Mouse (Mus musculus): ENCODE data around the gene Brip1. TPM values are rescaled to one million over a fixed set of nuclear protein-coding genes. Genes with fewer than 3 reads are reported as not detected.

Gene Brip1
- polyA plus RNA-seq, 1 experiment = 0.16 TPM

DNA sequence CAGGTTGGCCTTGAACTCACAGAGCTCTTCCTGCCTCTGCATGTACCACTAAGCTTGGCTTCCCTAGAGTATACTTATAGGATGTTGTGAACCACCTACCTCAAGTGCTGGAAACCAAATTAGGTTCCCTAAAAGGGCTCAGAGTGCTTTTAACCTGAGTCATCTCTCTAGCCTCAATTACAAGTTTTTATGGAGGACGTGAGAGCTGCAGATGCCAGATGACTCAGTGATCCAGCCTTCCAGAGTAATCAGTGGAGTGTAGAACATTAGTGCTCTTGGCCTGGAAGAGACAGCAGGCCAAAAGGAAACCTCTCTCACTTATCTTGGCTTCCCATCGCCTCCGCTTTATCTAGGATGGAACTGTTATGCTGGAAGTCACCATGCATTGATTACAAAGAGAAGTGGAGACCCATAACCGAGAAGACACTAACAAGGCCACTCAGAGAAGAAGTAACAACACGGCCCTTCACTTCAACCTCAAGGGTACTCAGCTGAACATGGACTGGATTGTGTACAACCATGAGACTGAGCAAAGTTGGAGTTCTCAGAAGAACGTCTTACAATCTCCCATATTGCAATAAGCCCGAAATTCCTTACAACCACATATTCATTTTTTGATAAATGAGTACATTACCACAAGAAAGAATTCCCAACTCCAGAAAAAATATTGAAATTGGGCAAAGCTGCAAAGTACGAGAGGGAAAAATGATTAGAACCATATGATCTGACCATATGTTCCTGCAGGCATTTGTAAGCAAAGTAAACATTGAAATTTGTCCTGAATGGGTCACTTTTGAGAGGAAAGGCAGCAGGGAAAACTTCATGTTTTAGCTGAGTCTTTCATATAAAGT, 150.3 kb downstream of the Brip1 start:
- H3K4me1 ChIP-seq = no peaks in the 10 kb centered on the region
- H3K36me3 ChIP-seq (replicated peaks; ENCODE audit: low read length) = no peaks in the 10 kb centered on the region
- no peaks in the 10 kb centered on the region for H3K9me3 ChIP-seq
- H3K27me3 ChIP-seq (replicated peaks) = no peaks in the 10 kb centered on the region
- H3K4me3 ChIP-seq (replicated peaks) = no peak overlapping the region
- no peak for TF ChIP-seq GATA1 (IDR thresholded peaks at IDR 0.05; ENCODE audit: borderline replicate concordance, low read length)
- TF ChIP-seq FLI1 (IDR thresholded peaks at IDR 0.05; ENCODE audit: low read length) = no peak

DNA sequence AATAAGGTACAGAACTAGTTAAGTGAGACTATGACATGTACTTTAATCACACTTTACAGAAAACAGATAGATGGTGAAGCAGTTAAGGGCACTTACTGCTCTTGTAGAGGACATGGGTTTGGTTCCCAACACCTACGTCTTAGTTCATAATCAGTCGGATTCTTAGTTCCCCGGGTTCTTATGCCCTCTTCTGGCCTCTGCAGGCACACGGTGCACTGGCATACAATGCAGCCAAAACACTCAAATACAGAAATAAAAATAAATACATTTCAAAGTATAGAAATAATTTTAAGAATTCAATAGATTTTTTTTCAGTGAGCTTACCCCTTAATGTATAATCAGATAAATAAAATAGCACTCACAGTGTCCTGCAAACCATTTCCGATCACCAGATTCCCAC, 161.0 kb downstream of the Brip1 start:
- TF ChIP-seq FLI1 (IDR thresholded peaks at IDR 0.05; ENCODE audit: low read length) = no peak
- no peak for TF ChIP-seq GATA1 (IDR thresholded peaks at IDR 0.05; ENCODE audit: borderline replicate concordance, low read length)
- Histone ChIP-seq H3K9me3 (no peaks in the 10 kb centered on the region), H3K27me3 (replicated peaks) (peaks cover 6% of the 10 kb centered on the region), H3K36me3 (replicated peaks; ENCODE audit: low read length) (no peaks in the 10 kb centered on the region), H3K4me1 (no peaks in the 10 kb centered on the region), H3K4me3 (replicated peaks) (no peak overlapping the region)

DNA sequence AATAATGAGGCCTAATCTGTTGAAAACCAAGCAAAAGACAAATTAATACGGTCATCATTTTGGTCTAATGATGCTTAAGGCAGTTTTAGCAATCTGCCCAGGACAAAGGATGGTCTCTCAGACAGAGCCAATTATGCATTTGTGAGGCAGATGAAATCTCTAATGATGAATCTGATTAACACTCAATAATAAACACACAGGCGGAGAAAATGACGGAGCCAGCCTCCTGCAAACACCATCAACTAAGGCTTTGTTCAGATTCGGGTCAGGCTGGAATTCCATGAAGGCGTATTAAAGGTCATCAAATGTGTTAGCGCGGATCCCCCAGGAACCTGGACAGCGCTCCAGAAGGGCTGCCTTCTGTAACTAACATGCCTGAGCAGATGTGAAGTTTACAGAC, 161.6 kb downstream of the Brip1 start:
- Histone ChIP-seq H3K4me3 (replicated peaks) (no peak overlapping the region), H3K36me3 (replicated peaks; ENCODE audit: low read length) (no peaks in the 10 kb centered on the region), H3K9me3 (no peaks in the 10 kb centered on the region), H3K27me3 (replicated peaks) (peaks cover 3% of the 10 kb centered on the region), H3K4me1 (no peaks in the 10 kb centered on the region)
- TF ChIP-seq FLI1 (IDR thresholded peaks at IDR 0.05; ENCODE audit: low read length) (no peak), GATA1 (IDR thresholded peaks at IDR 0.05; ENCODE audit: borderline replicate concordance, low read length) (no peak)

DNA sequence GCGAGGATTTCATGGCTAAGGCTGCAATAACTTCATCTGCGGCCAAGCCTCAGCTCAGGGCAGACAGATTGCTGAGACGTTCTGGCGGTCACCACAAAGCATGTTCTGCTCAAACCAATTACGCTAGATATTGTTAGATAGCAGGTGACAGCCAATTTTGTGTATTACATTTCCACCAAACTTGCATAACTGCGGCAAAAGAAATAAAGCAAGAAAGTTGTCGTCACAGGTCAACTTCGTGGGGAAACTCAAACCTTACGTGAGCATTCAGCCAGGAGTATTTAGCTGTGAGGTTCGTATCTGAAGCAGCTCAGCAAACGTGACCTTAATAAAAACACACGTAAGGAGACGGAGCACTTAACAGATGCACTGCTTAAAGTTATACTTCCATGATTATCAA, 162.3 kb downstream of the Brip1 start:
- Histone ChIP-seq H3K9me3 (no peaks in the 10 kb centered on the region), H3K27me3 (replicated peaks) (peaks cover 3% of the 10 kb centered on the region), H3K36me3 (replicated peaks; ENCODE audit: low read length) (no peaks in the 10 kb centered on the region), H3K4me1 (no peaks in the 10 kb centered on the region), H3K4me3 (replicated peaks) (no peak overlapping the region)
- TF ChIP-seq GATA1 (IDR thresholded peaks at IDR 0.05; ENCODE audit: borderline replicate concordance, low read length) = no peak
- no peak for TF ChIP-seq FLI1 (IDR thresholded peaks at IDR 0.05; ENCODE audit: low read length)

DNA sequence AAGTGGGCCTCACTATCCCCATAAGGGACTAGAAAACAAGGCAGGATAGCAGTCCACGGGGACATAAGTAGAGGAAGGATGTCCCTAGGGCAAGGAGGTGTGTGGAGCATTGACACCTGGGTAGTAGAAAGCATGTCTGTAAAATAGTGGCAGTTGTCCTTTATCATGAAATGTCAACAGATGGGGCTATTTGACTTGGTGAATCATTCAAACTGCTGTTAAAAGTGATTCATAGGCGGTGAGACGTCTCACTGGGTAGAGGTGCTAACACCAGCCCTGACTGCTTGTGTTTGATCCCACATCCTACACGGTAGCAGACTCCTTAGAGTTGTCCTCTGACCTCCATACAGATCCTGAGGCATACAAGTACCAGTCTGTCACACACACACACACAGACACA, 168.1 kb downstream of the Brip1 start:
- TF ChIP-seq GATA1 (IDR thresholded peaks at IDR 0.05; ENCODE audit: borderline replicate concordance, low read length) = no peak
- no peak for TF ChIP-seq FLI1 (IDR thresholded peaks at IDR 0.05; ENCODE audit: low read length)
- H3K36me3 ChIP-seq (replicated peaks; ENCODE audit: low read length) = no peaks in the 10 kb centered on the region
- no peaks in the 10 kb centered on the region for H3K9me3 ChIP-seq
- peaks cover 3% of the 10 kb centered on the region; the same call in 1 of the 2 replicates for H3K4me1 ChIP-seq
- H3K27me3 ChIP-seq (replicated peaks) = peaks cover 19% of the 10 kb centered on the region
- no peak overlapping the region for H3K4me3 ChIP-seq (replicated peaks)

DNA sequence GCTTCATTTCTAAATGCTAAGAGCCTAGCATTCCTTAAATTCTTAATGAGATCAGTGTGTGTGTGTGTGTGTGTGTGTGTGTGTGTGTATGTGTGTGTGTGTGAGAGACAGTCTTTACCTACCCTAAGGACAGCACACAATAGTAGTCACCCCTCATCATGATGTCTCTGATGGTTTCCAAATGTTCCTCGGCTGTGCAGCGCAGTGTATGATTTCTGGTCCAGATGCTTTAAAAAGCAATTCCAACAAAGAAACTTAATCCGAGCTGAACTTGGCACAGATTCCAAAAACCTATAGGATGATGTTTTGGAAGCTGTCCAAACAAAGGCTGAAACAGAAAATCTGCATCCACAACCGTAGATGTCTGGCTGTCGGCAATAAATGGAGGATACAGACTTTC, 173.0 kb downstream of the Brip1 start:
- TF ChIP-seq GATA1 (IDR thresholded peaks at IDR 0.05; ENCODE audit: borderline replicate concordance, low read length) (no peak), FLI1 (IDR thresholded peaks at IDR 0.05; ENCODE audit: low read length) (no peak)
- Histone ChIP-seq H3K27me3 (replicated peaks) (peaks cover 30% of the 10 kb centered on the region), H3K4me3 (replicated peaks) (no peak overlapping the region), H3K9me3 (no peaks in the 10 kb centered on the region), H3K36me3 (replicated peaks; ENCODE audit: low read length) (no peaks in the 10 kb centered on the region), H3K4me1 (peaks cover 3% of the 10 kb centered on the region; the same call in 1 of the 2 replicates)

DNA sequence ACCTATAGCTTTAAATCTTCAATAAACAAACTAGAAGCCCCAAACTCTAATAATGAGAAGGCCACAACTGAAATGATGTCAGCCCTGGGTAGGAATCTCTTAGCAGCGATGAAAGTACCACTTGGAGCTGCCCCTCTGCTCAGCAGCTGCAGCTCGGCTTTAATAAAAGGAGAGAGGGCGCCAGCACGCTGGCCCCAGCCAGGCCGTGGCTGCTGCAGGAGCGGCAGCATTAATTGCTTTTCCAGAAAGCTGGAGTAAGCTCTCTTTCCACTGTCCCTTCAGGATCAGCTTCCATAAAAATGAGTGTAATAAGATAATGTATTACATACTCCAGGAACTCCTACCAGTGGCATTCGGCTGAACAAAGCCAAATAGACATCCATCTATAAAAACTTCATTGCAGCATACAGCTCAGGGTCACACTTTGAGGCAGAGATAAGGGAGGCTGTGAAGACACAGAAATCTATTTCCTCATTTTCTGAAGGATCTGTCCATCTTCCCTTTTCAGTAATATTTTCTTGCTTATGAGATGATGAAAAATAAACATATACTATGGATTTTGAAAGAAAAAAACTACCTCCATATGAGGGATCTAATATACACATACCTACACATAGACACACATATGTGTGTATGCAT, 174.3 kb downstream of the Brip1 start:
- Histone ChIP-seq H3K9me3 (no peaks in the 10 kb centered on the region), H3K4me3 (replicated peaks) (no peak overlapping the region), H3K27me3 (replicated peaks) (peaks cover 23% of the 10 kb centered on the region), H3K4me1 (no peaks in the 10 kb centered on the region), H3K36me3 (replicated peaks; ENCODE audit: low read length) (no peaks in the 10 kb centered on the region)
- TF ChIP-seq FLI1 (IDR thresholded peaks at IDR 0.05; ENCODE audit: low read length) = no peak
- no peak for TF ChIP-seq GATA1 (IDR thresholded peaks at IDR 0.05; ENCODE audit: borderline replicate concordance, low read length)

DNA sequence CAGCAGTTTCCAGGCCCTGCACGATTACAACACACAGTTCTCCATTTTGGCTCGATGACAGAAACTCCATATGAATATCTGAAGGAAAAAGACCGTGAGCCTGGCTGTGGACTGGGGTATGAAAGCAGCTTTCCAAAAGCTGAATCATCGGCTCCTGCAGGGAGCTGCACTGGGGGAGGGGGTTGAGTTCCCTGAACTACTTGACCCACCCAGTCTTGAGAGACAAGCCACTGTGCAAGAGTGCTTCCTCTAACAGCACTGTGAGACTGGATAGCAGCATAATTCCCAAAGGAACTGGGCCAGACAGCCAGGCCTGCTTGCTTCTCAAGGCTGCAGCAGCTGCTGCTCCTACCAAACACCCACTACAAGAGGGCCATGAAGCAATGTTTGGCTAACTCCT, 178.6 kb downstream of the Brip1 start:
- TF ChIP-seq GATA1 (IDR thresholded peaks at IDR 0.05; ENCODE audit: borderline replicate concordance, low read length) (no peak), FLI1 (IDR thresholded peaks at IDR 0.05; ENCODE audit: low read length) (no peak)
- Histone ChIP-seq H3K4me3 (replicated peaks) (no peak overlapping the region), H3K27me3 (replicated peaks) (peaks cover 23% of the 10 kb centered on the region), H3K9me3 (no peaks in the 10 kb centered on the region), H3K4me1 (no peaks in the 10 kb centered on the region), H3K36me3 (replicated peaks; ENCODE audit: low read length) (no peaks in the 10 kb centered on the region)

DNA sequence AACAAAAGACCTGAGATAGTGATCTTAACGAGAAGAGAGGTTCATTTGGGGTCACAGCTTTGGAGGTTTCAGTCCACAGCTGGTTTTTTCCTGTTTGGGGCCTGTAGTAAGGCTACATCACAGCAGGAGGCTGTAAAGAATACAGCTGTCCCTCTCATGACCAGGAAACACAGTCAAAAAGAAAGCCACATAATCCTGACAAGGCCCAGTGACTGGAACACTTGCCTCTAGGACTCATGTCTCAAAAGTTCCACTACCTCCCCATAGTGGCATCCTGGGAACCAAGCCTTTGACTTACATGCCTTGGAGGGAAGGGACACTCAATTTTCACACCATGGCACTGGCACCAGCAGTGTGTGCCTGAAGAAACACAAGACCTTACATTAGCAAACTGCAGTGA, 181.0 kb downstream of the Brip1 start:
- Histone ChIP-seq H3K27me3 (replicated peaks) (peaks cover 27% of the 10 kb centered on the region), H3K9me3 (no peaks in the 10 kb centered on the region)
- TF ChIP-seq GATA1 (IDR thresholded peaks at IDR 0.05; ENCODE audit: borderline replicate concordance, low read length) (no peak), FLI1 (IDR thresholded peaks at IDR 0.05; ENCODE audit: low read length) (no peak)

DNA sequence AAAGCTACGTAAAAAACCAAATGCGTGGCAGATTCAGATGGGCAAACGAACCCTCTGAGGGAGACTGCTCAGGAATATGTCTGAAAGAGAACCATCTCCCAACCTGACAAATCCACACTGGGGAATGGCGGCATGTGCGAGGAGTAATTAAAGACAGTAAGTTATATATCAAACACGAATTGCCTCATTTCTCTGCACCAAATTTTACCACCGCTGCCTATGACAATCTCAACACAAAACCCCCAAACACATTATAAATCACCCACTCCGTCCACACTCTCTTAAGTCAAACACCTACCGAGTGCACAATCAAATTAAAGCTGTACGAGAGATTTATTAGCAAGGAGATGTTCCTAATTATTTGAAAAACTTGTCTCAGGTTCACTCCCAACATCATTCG, 184.8 kb downstream of the Brip1 start:
- Histone ChIP-seq H3K4me3 (replicated peaks) (no peak overlapping the region), H3K4me1 (no peaks in the 10 kb centered on the region), H3K27me3 (replicated peaks) (peaks cover 18% of the 10 kb centered on the region), H3K9me3 (no peaks in the 10 kb centered on the region), H3K36me3 (replicated peaks; ENCODE audit: low read length) (no peaks in the 10 kb centered on the region)
- TF ChIP-seq FLI1 (IDR thresholded peaks at IDR 0.05; ENCODE audit: low read length) (no peak), GATA1 (IDR thresholded peaks at IDR 0.05; ENCODE audit: borderline replicate concordance, low read length) (no peak)

More for the DNA sequence above, 181.0 kb downstream of the Brip1 start:
- Histone ChIP-seq H3K4me3 (replicated peaks) (no peak overlapping the region), H3K4me1 (no peaks in the 10 kb centered on the region), H3K36me3 (replicated peaks; ENCODE audit: low read length) (no peaks in the 10 kb centered on the region)
